Mouse (Mus musculus) frontal cortex, postnatal 10 days (tissue): ENCODE results near the gene Slamf6.
"Not testable (repeated sequence)": the region's sequence is repeated elsewhere in the genome, so short reads cannot be mapped to it uniquely, and the experiment has no call there.

Experiments
- DNase-seq, 2 experiments: peaks; one replicate each; pipeline ENCODE4 v3.0.0; 2022; ENCODE audit warnings: low spot score in 2 of 2, mixed read lengths in 1 of 2

Gene Slamf6

GRCm38 (mm10) chr1:171917305-171918039 is at the start of gene Slamf6:
Gene Slamf6, plus strand, starts transcription at chr1:171917515.
- DNase-seq: no peak

GRCm38 (mm10) chr1:171886989-171887388 is 30.3 kb upstream of the Slamf6 start:
- DNase-seq: peak in 1 of 2 experiments; percentile 10

GRCm38 (mm10) chr1:171895364-171895763 is 22.0 kb upstream of the Slamf6 start, which contains the start of gene Gm10521:
Gene Gm10521, plus strand, starts transcription at chr1:171895664.
- not testable (repeated sequence) for DNase-seq

GRCm38 (mm10) chr1:171904011-171904410 is 13.3 kb upstream of the Slamf6 start:
- no peak for DNase-seq

GRCm38 (mm10) chr1:171915638-171916458 is 1.5 kb upstream of the Slamf6 start:
- no peak for DNase-seq

GRCm38 (mm10) chr1:171918136-171918920 is 1.0 kb downstream of the Slamf6 start:
- DNase-seq: no peak

- no peak for DNase-seq
Observed at GRCm38 (mm10) chr1:171919193-171919592, 1.9 kb downstream of the Slamf6 start.

GRCm38 (mm10) chr1:171919901-171920510 is 2.7 kb downstream of the Slamf6 start:
- DNase-seq: no peak

GRCm38 (mm10) chr1:171920989-171921621 is 3.8 kb downstream of the Slamf6 start:
- DNase-seq: no peak

GRCm38 (mm10) chr1:171921641-171922040 is 4.3 kb downstream of the Slamf6 start:
- DNase-seq: no peak

GRCm38 (mm10) chr1:171922844-171923243 is 5.5 kb downstream of the Slamf6 start:
- DNase-seq: no peak

GRCm38 (mm10) chr1:171924900-171925299 is 7.6 kb downstream of the Slamf6 start:
- DNase-seq: no peak

- no peak for DNase-seq
Observed at GRCm38 (mm10) chr1:171933851-171934250, 16.5 kb downstream of the Slamf6 start.

GRCm38 (mm10) chr1:171938952-171939948 is 21.9 kb downstream of the Slamf6 start:
- DNase-seq: no peak

- no peak for DNase-seq
Observed at GRCm38 (mm10) chr1:171940626-171941025, 23.3 kb downstream of the Slamf6 start.

- DNase-seq: no peak
Observed at GRCm38 (mm10) chr1:171946447-171946995, 29.2 kb downstream of the Slamf6 start.

- no peak for DNase-seq
Observed at GRCm38 (mm10) chr1:171948161-171948945, 31.0 kb downstream of the Slamf6 start.

GRCm38 (mm10) chr1:171948946-171949508 is 31.7 kb downstream of the Slamf6 start:
- DNase-seq: no peak
